Mouse (Mus musculus): ENCODE data around the gene Wbp4. TPM values are rescaled to one million over a fixed set of nuclear protein-coding genes. Genes with fewer than 3 reads are reported as not detected.
A peak's percentile ranks its signal among the peaks of the same experiment; 100 is the strongest.
"Not testable (repeated sequence)": the region's sequence is repeated elsewhere in the genome, so short reads cannot be mapped to it uniquely, and the experiment has no call there.

The Wbp4 gene
- polyA plus RNA-seq, 1 experiment from 2014 or later: 46.1 TPM

DNA sequence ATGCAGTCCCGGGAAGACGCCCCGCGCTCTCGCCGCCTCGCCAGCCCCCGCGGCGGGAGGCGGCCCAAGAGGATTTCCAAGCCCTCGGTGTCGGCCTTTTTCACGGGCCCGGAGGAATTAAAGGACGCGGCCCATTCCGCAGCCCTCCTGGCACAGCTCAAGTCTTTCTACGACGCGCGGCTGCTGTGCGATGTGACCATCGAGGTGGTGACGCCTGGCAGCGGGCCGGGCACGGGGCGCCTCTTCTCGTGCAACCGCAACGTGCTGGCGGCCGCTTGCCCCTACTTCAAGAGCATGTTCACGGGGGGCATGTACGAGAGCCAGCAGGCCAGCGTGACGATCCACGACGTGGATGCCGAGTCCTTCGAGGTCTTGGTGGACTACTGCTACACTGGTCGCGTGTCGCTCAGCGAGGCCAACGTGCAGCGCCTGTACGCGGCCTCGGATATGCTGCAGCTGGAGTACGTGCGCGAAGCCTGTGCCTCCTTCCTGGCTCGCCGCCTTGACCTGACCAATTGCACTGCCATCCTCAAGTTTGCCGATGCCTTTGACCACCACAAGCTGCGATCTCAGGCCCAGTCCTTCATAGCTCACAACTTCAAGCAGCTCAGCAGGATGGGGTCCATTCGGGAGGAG lies 54.5 kb downstream of the Wbp4 start:
- H3K4me1 ChIP-seq; DNase-seq (ENCODE audit: low spot score); H3K27me3 ChIP-seq (ENCODE audit: low read depth, poor library complexity, severe bottlenecking): not testable (repeated sequence)
- H3K27ac ChIP-seq (replicated peaks): peak overlapping the region; percentile 86
- peaks cover 25% of the 10 kb centered on the region for H3K36me3 ChIP-seq
- WGBS: 53% methylated on average over 15 of the region's 59 CpGs
- H3K9me3 ChIP-seq (replicated peaks): peaks cover 16% of the 10 kb centered on the region
- H3K4me3 ChIP-seq: peak overlapping the region; percentile 59

DNA sequence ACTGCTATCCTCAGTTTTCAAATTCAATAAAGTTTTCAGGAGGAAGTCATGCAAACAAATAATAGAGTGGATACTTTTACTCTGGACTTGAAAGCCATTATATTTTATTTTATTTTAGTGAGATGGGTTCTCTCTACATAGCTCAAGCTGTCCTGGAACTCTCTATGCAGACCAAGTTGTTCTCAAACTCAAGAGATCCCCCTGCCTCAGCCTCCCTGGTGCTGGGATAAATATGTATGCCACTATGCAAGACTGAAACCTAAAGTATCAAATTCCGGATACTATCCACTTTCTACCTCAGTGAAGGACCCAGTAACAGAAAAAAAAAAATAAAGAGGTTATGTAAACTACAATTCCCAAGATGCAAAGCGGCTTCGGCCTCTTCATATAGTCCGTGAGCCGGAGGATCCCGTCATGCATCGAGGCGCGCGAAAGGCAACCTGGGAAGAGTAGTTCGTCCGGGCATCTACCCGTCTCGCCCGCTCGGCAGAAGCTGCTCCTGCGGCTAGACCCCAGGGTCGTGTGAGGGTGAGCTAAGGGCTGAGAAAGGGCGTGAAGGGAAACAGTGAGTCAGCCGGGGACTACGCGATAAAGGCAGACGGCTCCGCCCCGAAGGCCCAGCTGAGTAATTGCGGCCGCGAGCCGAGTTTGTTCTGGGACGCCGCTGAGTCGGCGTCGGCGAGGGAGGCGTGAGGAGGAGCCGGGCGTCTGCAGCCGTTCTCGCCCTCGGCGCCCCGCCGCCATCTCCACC lies 55.2 kb downstream of the Wbp4 start, which contains the start of gene Kbtbd7:
Kbtbd7 (plus strand) TSS at position 533 of the 751 bp plus-strand sequence.
- WGBS: under 1% methylated on average over 44 of the region's 44 CpGs
- Histone ChIP-seq H3K9me3 (replicated peaks) (peaks cover 16% of the 10 kb centered on the region), H3K4me3 (peak within 1 kb of the TSS; percentile 59)

DNA sequence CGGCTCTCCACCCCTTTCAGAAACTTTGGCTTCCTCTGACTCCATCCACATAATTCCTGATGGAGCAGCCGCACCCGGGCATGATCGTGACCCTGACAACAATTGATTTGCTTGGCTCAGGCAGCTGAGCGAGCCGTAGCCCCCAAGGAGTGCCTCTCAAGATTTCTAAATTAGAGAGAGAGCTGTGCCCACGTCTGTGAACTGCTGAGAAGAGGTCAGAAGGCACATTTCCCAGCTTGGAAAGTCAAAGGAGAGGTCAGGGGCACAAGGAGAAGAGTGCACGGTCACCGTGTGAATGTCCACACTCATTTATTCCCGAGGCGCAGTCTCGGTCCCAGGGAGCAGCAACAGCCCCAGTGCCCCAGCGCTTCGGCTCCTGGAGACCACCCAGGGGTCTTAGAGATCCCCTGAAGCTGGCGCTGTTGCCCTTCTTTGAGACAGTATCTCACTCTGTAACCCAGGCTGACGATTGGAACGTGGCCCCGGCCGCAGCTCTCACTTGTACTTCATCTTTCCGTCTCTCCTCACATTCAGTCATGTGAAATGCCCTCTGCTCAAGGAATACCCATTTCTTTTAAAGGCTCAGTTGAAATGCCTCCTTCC lies 61.1 kb downstream of the Wbp4 start:
- Histone ChIP-seq H3K27ac (replicated peaks) (peak overlapping the region; percentile 19), H3K27me3 (ENCODE audit: low read depth, poor library complexity, severe bottlenecking) (no peaks in the 10 kb centered on the region)

More for the DNA sequence above, 55.2 kb downstream of the Wbp4 start, which contains the start of gene Kbtbd7:
- H3K4me1 ChIP-seq: no peaks in the 10 kb centered on the region
- peak; percentile 93 for DNase-seq (ENCODE audit: low spot score)
- no peaks in the 10 kb centered on the region for H3K27me3 ChIP-seq (ENCODE audit: low read depth, poor library complexity, severe bottlenecking)
- peak within 1 kb of the TSS; percentile 86 for H3K27ac ChIP-seq (replicated peaks)
- H3K36me3 ChIP-seq: peaks cover 21% of the 10 kb centered on the region

DNA sequence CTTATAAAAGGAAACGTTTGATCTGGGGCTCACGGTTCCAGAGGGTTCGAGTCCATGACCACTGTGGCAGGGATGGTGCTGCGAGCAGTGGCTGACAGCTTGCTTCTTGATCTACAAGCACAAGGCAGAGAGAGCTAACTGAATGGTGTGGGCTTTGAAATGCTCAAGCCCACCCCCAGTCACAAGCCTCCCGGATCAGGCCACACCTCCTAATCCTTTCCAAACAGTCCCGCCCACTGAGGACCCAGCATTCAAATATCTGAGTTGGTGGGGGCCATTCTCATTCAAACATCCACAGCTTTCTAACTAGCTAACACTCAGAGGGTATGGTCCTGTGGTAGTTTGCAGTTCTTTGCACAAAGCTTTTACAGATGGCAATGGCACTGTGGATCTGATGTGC lies 68.2 kb downstream of the Wbp4 start:
- 72% methylated on average over 6 of the region's 6 CpGs for WGBS
- Histone ChIP-seq H3K4me3 (no peak overlapping the region), H3K4me1 (0 out of 2 replicates have a peak, but pooled peaks cover 5% of the 10 kb centered on the region), H3K27me3 (ENCODE audit: low read depth, poor library complexity, severe bottlenecking) (no peaks in the 10 kb centered on the region), H3K9me3 (replicated peaks) (no peaks in the 10 kb centered on the region), H3K27ac (replicated peaks) (no peak overlapping the region), H3K36me3 (peaks cover 29% of the 10 kb centered on the region)
- no peak for DNase-seq (ENCODE audit: low spot score)

More for the DNA sequence above, 61.1 kb downstream of the Wbp4 start:
- DNase-seq (ENCODE audit: low spot score): peak; percentile 63
- peaks cover 18% of the 10 kb centered on the region for H3K4me1 ChIP-seq
- peak overlapping the region; percentile 14; the same call in 1 of the 2 replicates for H3K4me3 ChIP-seq
- WGBS: 49% methylated on average over 20 of the region's 20 CpGs
- H3K36me3 ChIP-seq: peaks cover 9% of the 10 kb centered on the region
- no peaks in the 10 kb centered on the region for H3K9me3 ChIP-seq (replicated peaks)

DNA sequence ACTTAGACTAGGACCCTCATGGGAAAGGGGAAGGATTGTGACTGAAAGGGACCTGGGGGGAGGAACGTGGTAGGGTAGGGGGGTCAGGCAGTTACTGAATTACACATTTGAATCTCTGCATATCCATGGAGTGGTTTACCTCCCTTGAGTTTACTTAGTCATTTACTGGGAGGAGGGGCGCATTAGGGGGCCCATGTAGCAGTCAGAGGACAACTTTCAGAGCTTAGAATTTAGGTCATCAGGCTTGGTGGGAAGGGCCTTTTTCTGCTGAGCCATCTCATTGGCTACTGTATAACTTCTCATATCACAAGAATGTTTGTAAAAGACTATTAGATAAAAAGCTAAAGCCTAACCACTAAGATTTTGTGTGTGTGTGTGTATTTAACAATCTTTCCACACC lies 70.7 kb downstream of the Wbp4 start:
- no peaks in the 10 kb centered on the region for H3K27me3 ChIP-seq (ENCODE audit: low read depth, poor library complexity, severe bottlenecking)
- no peaks in the 10 kb centered on the region for H3K9me3 ChIP-seq (replicated peaks)
- H3K36me3 ChIP-seq: peaks cover 35% of the 10 kb centered on the region
- no peak overlapping the region for H3K4me3 ChIP-seq
- H3K4me1 ChIP-seq: 0 out of 2 replicates have a peak, but pooled peaks cover 5% of the 10 kb centered on the region
- H3K27ac ChIP-seq (replicated peaks): no peak overlapping the region
- 75% methylated on average over 2 of the region's 2 CpGs for WGBS
- DNase-seq (ENCODE audit: low spot score): no peak

Other genes with a start within 250 kb of the Wbp4 start
- not detected in 2 replicates for gene Zfp957, start 234.2 kb downstream of the Wbp4 start, polyA plus RNA-seq (2016; fragmentation: Nextera tagmentation; extraction: Ambion mirVana)
- 16.1 and 18.7 TPM in 2 replicates for gene Rgcc, start 179.9 kb downstream of the Wbp4 start, polyA plus RNA-seq (2016; fragmentation: Nextera tagmentation; extraction: Ambion mirVana)
- 40.4 and 47.4 TPM in 2 replicates for gene Naa16, start 90.7 kb downstream of the Wbp4 start, polyA plus RNA-seq (2016; fragmentation: Nextera tagmentation; extraction: Ambion mirVana)
- gene Mtrf1, start 83.7 kb downstream of the Wbp4 start, polyA plus RNA-seq (2016; fragmentation: Nextera tagmentation; extraction: Ambion mirVana): 9.4 and 11.4 TPM in 2 replicates
- gene Kbtbd7, start 55.0 kb downstream of the Wbp4 start, polyA plus RNA-seq (2016; fragmentation: Nextera tagmentation; extraction: Ambion mirVana): 12.8 and 13.5 TPM in 2 replicates
- 5.8 and 5.9 TPM in 2 replicates for gene Kbtbd6, start 29.7 kb downstream of the Wbp4 start, polyA plus RNA-seq (2016; fragmentation: Nextera tagmentation; extraction: Ambion mirVana)
- gene Elf1, start 326 bp downstream of the Wbp4 start, polyA plus RNA-seq (2016; fragmentation: Nextera tagmentation; extraction: Ambion mirVana): 3.9 and 5.2 TPM in 2 replicates
- 146 and 161 TPM in 2 replicates for gene Sugt1, start 106.2 kb upstream of the Wbp4 start, polyA plus RNA-seq (2016; fragmentation: Nextera tagmentation; extraction: Ambion mirVana)
- gene Cnmd, start 180.7 kb upstream of the Wbp4 start, polyA plus RNA-seq (2016; fragmentation: Nextera tagmentation; extraction: Ambion mirVana): 5.3 and 6.3 TPM in 2 replicates

All from midbrain, embryonic 10.5 days (tissue).